Mouse (Mus musculus): ENCODE results near the gene Apoa2.

The Apoa2 gene

GRCm38 (mm10) chr1:171272086-171272485, 47.2 kb downstream of the Apoa2 start:
- in situ Hi-C loops (cut with MboI; ENCODE audit: low pct_unique_long_range_greater_than_20kb in 1 of 2, low sequenced_read_pairs in 2 of 2, unreplicated experiment in 1 of 2) = no loop called here

GRCm38 (mm10) chr1:171274171-171274570, 49.3 kb downstream of the Apoa2 start:
- in situ Hi-C loops (cut with MboI; ENCODE audit: low pct_unique_long_range_greater_than_20kb in 1 of 2, low sequenced_read_pairs in 2 of 2, unreplicated experiment in 1 of 2) = no loop called here

GRCm38 (mm10) chr1:171275144-171275734, 50.4 kb downstream of the Apoa2 start:
- in situ Hi-C loops (cut with MboI; ENCODE audit: low pct_unique_long_range_greater_than_20kb in 1 of 2, low sequenced_read_pairs in 2 of 2, unreplicated experiment in 1 of 2) = no loop called here

Data from mouse embryonic stem cell (cell line).